Mouse (Mus musculus) lung, adult 2 months (tissue): ENCODE data around the gene Gm20489.

Source experiments
- CTCF ChIP-seq: fragments of 200-500 bp; IDR thresholded peaks from 2 replicates; pipeline ENCODE4 v1.5.1; 2011; ENCODE audit warnings: mild to moderate bottlenecking, low read length, control low read depth; ENCODE audit not compliant: insufficient read depth
- POLR2A ChIP-seq: fragments of 200-500 bp; IDR thresholded peaks from 2 replicates; pipeline ENCODE4 v1.6.1; 2011; ENCODE audit warnings: low read depth, mild to moderate bottlenecking, control low read depth, low read length, borderline replicate concordance; ENCODE audit errors: extremely low read depth

GRCm38 (mm10) chrX:101287543-101287942 is 18.7 kb upstream of the Gm20489 start:
- TF ChIP-seq POLR2A (no peak), CTCF (no peak)
